Mouse (Mus musculus) embryonic facial prominence, embryonic 14.5 days (tissue): ENCODE measurements at regions not wholly inside any gene's neighbourhood (a gene's known extent, or its start where the extent isn't known, plus 50 kb on each side); places are given as distances from the start of the nearest gene placed in this dataset.

Source experiments
- ATAC-seq: fragments of 200-750 bp; cut with Nextera tagmentation; 2 replicates; pipeline ENCODE4 v1.8.0; 2017; ENCODE audit warnings: low read depth, moderate number of reproducible peaks, moderate TSS enrichment
- DNase-seq: peaks from one replicate; pipeline ENCODE4 v3.0.0-alpha.2; 2015; ENCODE audit warnings: low spot score
- H3K27ac ChIP-seq: fragments of 300-500 bp; sonication (generic); replicated peaks from 2 replicates; pipeline ENCODE4 v1.5.1; 2014; ENCODE audit warnings: low read depth, mild to moderate bottlenecking, low read length, moderate library complexity
- H3K27me3 ChIP-seq: fragments of 300-500 bp; sonication (generic); replicated peaks from 2 replicates; pipeline ENCODE4 v1.6.1; 2014; ENCODE audit warnings: low read length; ENCODE audit not compliant: control insufficient read depth, insufficient read depth
- H3K36me3 ChIP-seq: fragments of 300-500 bp; sonication (generic); 2 replicates; pipeline ENCODE4 v1.6.1; 2014; ENCODE audit warnings: low read length, mixed read lengths; ENCODE audit not compliant: control insufficient read depth, insufficient read depth
- H3K4me1 ChIP-seq: fragments of 300-500 bp; sonication (generic); 2 replicates; pipeline ENCODE4 v1.6.1; 2014; ENCODE audit warnings: antibody characterized with exemption, low read length; ENCODE audit not compliant: control insufficient read depth, insufficient read depth
- H3K4me2 ChIP-seq: fragments of 300-500 bp; sonication (generic); 2 replicates; pipeline ENCODE4 v1.6.1; 2014; ENCODE audit warnings: low read depth, mild to moderate bottlenecking, low read length, moderate library complexity, mixed read lengths
- H3K4me3 ChIP-seq: fragments of 300-500 bp; sonication (generic); 2 replicates; pipeline ENCODE4 v1.5.1; 2014; ENCODE audit warnings: low read depth, mild to moderate bottlenecking, low read length
- H3K9ac ChIP-seq: fragments of 300-500 bp; sonication (generic); 2 replicates; pipeline ENCODE4 v1.6.1; 2014; ENCODE audit warnings: low read depth, mild to moderate bottlenecking, low read length, moderate library complexity, mixed read lengths
- H3K9me3 ChIP-seq: fragments of 300-500 bp; sonication (generic); 2 replicates; pipeline ENCODE4 v1.6.1; 2016; ENCODE audit warnings: low read length; ENCODE audit not compliant: control insufficient read depth
- WGBS: fragments of 180-500 bp; shearing (Covaris S2); extraction: QIAGEN DNeasy Blood & Tissue Kit; methylation state at CpG from one replicate; pipeline ENCODE4 v1.1.7; 2014; 5-methylcytosine and 5-hydroxymethylcytosine counted together

DNA sequence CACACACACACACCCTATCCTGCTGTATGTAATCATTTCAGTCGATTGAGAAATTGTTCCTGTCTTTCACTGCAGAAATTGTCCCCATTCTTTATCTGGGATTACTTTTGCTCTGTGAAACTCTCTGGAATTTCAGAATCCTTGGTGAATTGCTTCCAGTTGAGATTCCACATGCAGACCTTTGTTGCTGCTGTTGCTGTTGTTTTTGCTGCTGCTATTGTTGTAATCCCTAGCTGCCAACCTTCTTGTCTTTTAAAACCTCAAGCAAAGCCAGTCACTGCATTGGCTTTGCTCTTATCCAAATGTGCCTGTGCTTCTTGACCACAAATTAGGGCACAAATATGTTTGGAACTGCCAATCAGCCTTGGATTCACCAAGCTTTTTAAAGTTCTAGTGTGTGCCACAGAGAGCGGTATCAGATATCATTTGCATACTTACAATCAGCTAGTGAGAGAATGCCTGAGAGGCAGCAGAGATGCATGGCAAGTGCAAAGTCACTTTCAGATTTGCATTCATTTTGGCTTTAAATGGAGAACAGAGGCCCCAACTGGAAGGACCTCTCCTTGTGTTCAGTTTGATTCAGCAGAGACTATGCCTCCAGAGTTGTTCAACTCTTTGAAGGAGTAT is 1187.0 kb upstream of the Map3k7 start:
- WGBS, result 35% methylated on average over 2 of the region's 2 CpGs

DNA sequence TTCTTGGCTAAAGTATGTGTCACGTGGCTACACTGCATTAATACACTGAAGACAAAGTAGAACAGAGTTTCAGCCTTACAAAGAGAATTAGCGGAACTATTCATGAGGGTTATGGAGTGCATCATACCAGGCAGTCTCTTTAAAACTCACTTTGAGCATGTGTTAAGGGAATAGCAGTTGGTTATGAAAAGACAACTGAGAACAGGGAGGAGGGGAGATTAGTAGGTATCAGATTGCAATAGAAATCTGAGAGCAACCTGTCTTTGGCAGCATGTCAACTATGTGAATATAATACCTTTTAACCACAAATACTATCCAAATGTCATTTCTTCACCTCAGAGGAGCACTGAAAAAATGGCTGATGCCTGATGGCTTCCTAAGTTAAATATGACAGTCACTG is 1182.2 kb upstream of the Map3k7 start:
- peak; percentile 52 for DNase-seq
- ATAC-seq, result peak; percentile 76
- Histone ChIP-seq H3K36me3 (no peaks in the 10 kb centered on the region), H3K4me2 (no peak overlapping the region), H3K9ac (no peak overlapping the region), H3K27ac (no peak overlapping the region), H3K4me1 (no peaks in the 10 kb centered on the region), H3K4me3 (no peak overlapping the region), H3K27me3 (no peaks in the 10 kb centered on the region), H3K9me3 (no peaks in the 10 kb centered on the region)
- 52% methylated on average over 2 of the region's 2 CpGs for WGBS

More for the DNA sequence above, 1187.0 kb upstream of the Map3k7 start:
- H3K9me3 ChIP-seq, result peaks cover 6% of the 10 kb centered on the region; the same call in 1 of the 2 replicates
- no peak overlapping the region for H3K9ac ChIP-seq
- H3K4me1 ChIP-seq, result 0 out of 2 replicates have a peak, but pooled peaks cover 4% of the 10 kb centered on the region
- ATAC-seq (no peak), DNase-seq (peak; percentile 44)
- H3K36me3 ChIP-seq, result no peaks in the 10 kb centered on the region
- no peak overlapping the region for H3K4me2 ChIP-seq
- H3K27ac ChIP-seq, result no peak overlapping the region
- H3K27me3 ChIP-seq, result no peaks in the 10 kb centered on the region
- no peak overlapping the region for H3K4me3 ChIP-seq

GRCm38 (mm10) chr4:30789976-30790657 is 1173.8 kb upstream of the Map3k7 start:
- Histone ChIP-seq H3K36me3 (no peaks in the 10 kb centered on the region), H3K9ac (no peak overlapping the region), H3K27me3 (no peaks in the 10 kb centered on the region), H3K27ac (no peak overlapping the region), H3K9me3 (no peaks in the 10 kb centered on the region), H3K4me1 (peaks cover 7% of the 10 kb centered on the region; the same call in 1 of the 2 replicates), H3K4me2 (no peak overlapping the region), H3K4me3 (no peak overlapping the region)
- ATAC-seq (no peak), DNase-seq (no peak)
- 21% methylated on average over 5 of the region's 5 CpGs for WGBS

DNA sequence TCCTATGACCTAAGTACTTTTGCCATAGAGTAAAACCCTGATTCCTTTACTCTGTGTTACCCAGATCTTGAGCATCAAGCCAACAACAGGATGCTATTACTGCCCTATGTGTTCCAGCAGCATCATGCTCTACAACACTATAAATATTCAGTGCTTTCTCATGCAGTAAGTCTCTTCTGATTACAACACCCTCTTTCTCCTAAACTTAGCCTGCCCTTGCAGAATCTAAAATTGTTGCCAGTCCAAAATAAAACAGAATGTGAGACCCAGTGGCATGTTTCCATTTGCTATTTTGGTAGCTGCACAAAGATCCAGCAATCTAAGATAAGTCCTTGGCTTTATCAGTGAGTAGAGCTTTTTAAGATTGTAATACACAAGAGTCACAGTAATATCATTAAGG is 1154.1 kb upstream of the Map3k7 start:
- Histone ChIP-seq H3K36me3 (no peaks in the 10 kb centered on the region), H3K9ac (no peak overlapping the region), H3K4me3 (no peak overlapping the region), H3K27ac (no peak overlapping the region), H3K9me3 (no peaks in the 10 kb centered on the region), H3K27me3 (no peaks in the 10 kb centered on the region), H3K4me1 (no peaks in the 10 kb centered on the region), H3K4me2 (no peak overlapping the region)
- ATAC-seq (no peak), DNase-seq (no peak)

- WGBS, result 60% methylated on average over 5 of the region's 5 CpGs
- DNase-seq, result no peak
Measured at GRCm38 (mm10) chr4:30855361-30856056, 1108.4 kb upstream of the Map3k7 start.

GRCm38 (mm10) chr4:30904966-30905365 is 1058.9 kb upstream of the Map3k7 start:
- WGBS, result 75% methylated on average over 2 of the region's 2 CpGs
- H3K4me1 ChIP-seq, result no peaks in the 10 kb centered on the region
- ATAC-seq (0 out of 2 replicates have a peak, but pooled peaks have one; percentile 37), DNase-seq (peak; percentile 9)
- no peaks in the 10 kb centered on the region for H3K36me3 ChIP-seq
- H3K27ac ChIP-seq, result no peak overlapping the region
- no peaks in the 10 kb centered on the region for H3K27me3 ChIP-seq
- H3K4me2 ChIP-seq, result no peak overlapping the region
- no peaks in the 10 kb centered on the region for H3K9me3 ChIP-seq
- H3K9ac ChIP-seq, result no peak overlapping the region
- no peak overlapping the region for H3K4me3 ChIP-seq

More at GRCm38 (mm10) chr4:30855361-30856056, 1108.4 kb upstream of the Map3k7 start:
- no peak for ATAC-seq
- no peak overlapping the region for H3K4me3 ChIP-seq
- no peaks in the 10 kb centered on the region for H3K27me3 ChIP-seq
- H3K4me1 ChIP-seq, result no peaks in the 10 kb centered on the region
- H3K9ac ChIP-seq, result no peak overlapping the region
- no peaks in the 10 kb centered on the region for H3K36me3 ChIP-seq
- H3K4me2 ChIP-seq, result no peak overlapping the region
- 0 out of 2 replicates have a peak, but pooled peaks cover 8% of the 10 kb centered on the region for H3K9me3 ChIP-seq
- H3K27ac ChIP-seq, result no peak overlapping the region

GRCm38 (mm10) chr4:30922944-30923343 is 1041.0 kb upstream of the Map3k7 start:
- Histone ChIP-seq H3K9me3 (no peaks in the 10 kb centered on the region), H3K9ac (no peak overlapping the region), H3K4me3 (no peak overlapping the region), H3K4me1 (no peaks in the 10 kb centered on the region), H3K36me3 (no peaks in the 10 kb centered on the region), H3K4me2 (no peak overlapping the region), H3K27ac (no peak overlapping the region), H3K27me3 (no peaks in the 10 kb centered on the region)
- DNase-seq (no peak), ATAC-seq (no peak)
- WGBS, result 75% methylated on average over 4 of the region's 4 CpGs

DNA sequence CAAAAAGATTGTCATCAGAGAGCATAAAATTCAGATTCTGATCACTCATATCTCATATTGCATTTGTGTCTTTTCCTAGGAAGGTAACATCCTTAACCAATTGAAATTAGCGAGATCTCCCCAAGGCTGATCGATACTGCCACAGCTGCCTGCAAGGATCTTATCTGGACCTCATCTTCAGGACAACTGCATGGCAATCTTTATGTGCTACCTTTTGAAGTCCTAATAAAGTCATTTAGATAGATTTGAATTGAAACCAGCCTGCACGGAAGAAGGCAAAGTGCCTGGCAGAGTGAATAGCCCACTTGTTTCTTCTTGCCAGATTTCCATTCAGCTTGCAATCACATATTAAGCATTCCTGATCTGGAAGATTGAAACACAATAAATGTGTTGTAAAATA is 1031.5 kb upstream of the Map3k7 start:
- DNase-seq (no peak), ATAC-seq (no peak)
- no peaks in the 10 kb centered on the region for H3K4me1 ChIP-seq
- H3K9me3 ChIP-seq, result no peaks in the 10 kb centered on the region
- no peaks in the 10 kb centered on the region for H3K27me3 ChIP-seq
- no peak overlapping the region for H3K27ac ChIP-seq
- H3K9ac ChIP-seq, result no peak overlapping the region
- 53% methylated on average over 3 of the region's 3 CpGs for whole genome bisulfite sequencing
- H3K36me3 ChIP-seq, result no peaks in the 10 kb centered on the region
- no peak overlapping the region for H3K4me2 ChIP-seq
- H3K4me3 ChIP-seq, result no peak overlapping the region
